Mouse (Mus musculus): ENCODE measurements around the gene Exd2. TPM values are rescaled to one million over a fixed set of nuclear protein-coding genes. Genes with fewer than 3 reads are reported as not detected.
"Not testable (repeated sequence)": the region's sequence is repeated elsewhere in the genome, so short reads cannot be mapped to it uniquely, and the experiment has no call there.

Exd2 gene
- polyA plus RNA-seq, 1 experiment from 2014 or later, result 51.5 TPM

GRCm38 (mm10) chr12:80453506-80453905, 9.4 kb upstream of the Exd2 start:
- H3K4me2 ChIP-seq, result no peak overlapping the region
- 90% methylated on average over 1 of the region's 1 CpGs for WGBS
- no peaks in the 10 kb centered on the region for H3K27me3 ChIP-seq
- no peaks in the 10 kb centered on the region for H3K9me3 ChIP-seq
- ATAC-seq (ENCODE audit: low FRiP score, low read depth), result no peak
- no peaks in the 10 kb centered on the region for H3K4me1 ChIP-seq (replicated peaks)
- H3K27ac ChIP-seq (replicated peaks), result no peak overlapping the region
- no peaks in the 10 kb centered on the region for H3K36me3 ChIP-seq
- no peak overlapping the region for H3K9ac ChIP-seq
- no peak overlapping the region for H3K4me3 ChIP-seq

- no peaks in the 10 kb centered on the region for H3K27me3 ChIP-seq
- H3K36me3 ChIP-seq, result no peaks in the 10 kb centered on the region
- H3K4me3 ChIP-seq, result no peak overlapping the region
- 64% methylated on average over 5 of the region's 5 CpGs for WGBS
- H3K4me2 ChIP-seq, result no peak overlapping the region
- no peaks in the 10 kb centered on the region for H3K4me1 ChIP-seq (replicated peaks)
- ATAC-seq (ENCODE audit: low FRiP score, low read depth), result no peak
- H3K9ac ChIP-seq, result no peak overlapping the region
- H3K9me3 ChIP-seq, result no peaks in the 10 kb centered on the region
- no peak overlapping the region for H3K27ac ChIP-seq (replicated peaks)
Observed at GRCm38 (mm10) chr12:80458033-80458432, 4.9 kb upstream of the Exd2 start.

- peak overlapping the region; percentile 71; the same call in 1 of the 2 replicates for H3K9ac ChIP-seq
- peak overlapping the region; percentile 91 for H3K4me2 ChIP-seq
- H3K36me3 ChIP-seq; ATAC-seq (ENCODE audit: low FRiP score, low read depth); H3K27me3 ChIP-seq; H3K9me3 ChIP-seq; H3K4me1 ChIP-seq (replicated peaks): not testable (repeated sequence)
- WGBS, result 8% methylated on average over 10 of the region's 10 CpGs
- H3K4me3 ChIP-seq, result peak overlapping the region; percentile 89
- H3K27ac ChIP-seq (replicated peaks), result peak overlapping the region; percentile 84
Observed at GRCm38 (mm10) chr12:80462292-80462896, 501 bp upstream of the Exd2 start.

GRCm38 (mm10) chr12:80463666-80464269, 873 bp downstream of the Exd2 start:
- Histone ChIP-seq H3K4me2 (peak overlapping the region; percentile 91), H3K27me3 (no peaks in the 10 kb centered on the region), H3K36me3 (no peaks in the 10 kb centered on the region), H3K4me3 (peak overlapping the region; percentile 89), H3K27ac (replicated peaks) (peak overlapping the region; percentile 84), H3K9me3 (no peaks in the 10 kb centered on the region), H3K4me1 (replicated peaks) (peaks cover 8% of the 10 kb centered on the region), H3K9ac (peak overlapping the region; percentile 71)
- ATAC-seq (ENCODE audit: low FRiP score, low read depth), result no peak
- WGBS, result 5% methylated on average over 17 of the region's 17 CpGs

GRCm38 (mm10) chr12:80470206-80470605, 7.3 kb downstream of the Exd2 start:
- Histone ChIP-seq H3K4me3 (no peak overlapping the region), H3K4me2 (no peak overlapping the region), H3K27ac (replicated peaks) (no peak overlapping the region), H3K27me3 (no peaks in the 10 kb centered on the region), H3K4me1 (replicated peaks) (no peaks in the 10 kb centered on the region), H3K9ac (no peak overlapping the region), H3K36me3 (no peaks in the 10 kb centered on the region), H3K9me3 (no peaks in the 10 kb centered on the region)
- 98% methylated on average over 2 of the region's 2 CpGs for WGBS
- no peak for ATAC-seq (ENCODE audit: low FRiP score, low read depth)

- H3K4me2 ChIP-seq, result no peak overlapping the region
- no peak for ATAC-seq (ENCODE audit: low FRiP score, low read depth)
- H3K27me3 ChIP-seq, result no peaks in the 10 kb centered on the region
- no peak overlapping the region for H3K27ac ChIP-seq (replicated peaks)
- H3K9ac ChIP-seq, result no peak overlapping the region
- H3K36me3 ChIP-seq, result no peaks in the 10 kb centered on the region
- H3K4me1 ChIP-seq (replicated peaks), result no peaks in the 10 kb centered on the region
- no peak overlapping the region for H3K4me3 ChIP-seq
- WGBS, result 87% methylated on average over 4 of the region's 4 CpGs
- H3K9me3 ChIP-seq, result no peaks in the 10 kb centered on the region
Observed at GRCm38 (mm10) chr12:80471926-80472325, 9.0 kb downstream of the Exd2 start.

- Histone ChIP-seq H3K36me3 (peaks cover 2% of the 10 kb centered on the region; the same call in 1 of the 2 replicates), H3K4me3 (no peak overlapping the region), H3K9ac (no peak overlapping the region), H3K4me2 (no peak overlapping the region), H3K4me1 (replicated peaks) (no peaks in the 10 kb centered on the region), H3K9me3 (no peaks in the 10 kb centered on the region), H3K27me3 (no peaks in the 10 kb centered on the region), H3K27ac (replicated peaks) (no peak overlapping the region)
- WGBS, result 80% methylated on average over 3 of the region's 3 CpGs
- no peak for ATAC-seq (ENCODE audit: low FRiP score, low read depth)
Observed at GRCm38 (mm10) chr12:80473731-80474130, 10.8 kb downstream of the Exd2 start.

GRCm38 (mm10) chr12:80479986-80480385, 17.1 kb downstream of the Exd2 start:
- no peaks in the 10 kb centered on the region for H3K4me1 ChIP-seq (replicated peaks)
- no peak overlapping the region for H3K9ac ChIP-seq
- no peak for ATAC-seq (ENCODE audit: low FRiP score, low read depth)
- no peak overlapping the region for H3K4me3 ChIP-seq
- H3K4me2 ChIP-seq, result no peak overlapping the region
- H3K27me3 ChIP-seq, result no peaks in the 10 kb centered on the region
- H3K27ac ChIP-seq (replicated peaks), result no peak overlapping the region
- peaks cover 24% of the 10 kb centered on the region for H3K36me3 ChIP-seq
- WGBS, result 91% methylated on average over 3 of the region's 3 CpGs
- no peaks in the 10 kb centered on the region for H3K9me3 ChIP-seq

- H3K4me1 ChIP-seq (replicated peaks), result no peaks in the 10 kb centered on the region
- 80% methylated on average over 3 of the region's 3 CpGs for WGBS
- H3K4me3 ChIP-seq, result no peak overlapping the region
- H3K4me2 ChIP-seq, result no peak overlapping the region
- no peak for ATAC-seq (ENCODE audit: low FRiP score, low read depth)
- no peak overlapping the region for H3K9ac ChIP-seq
- H3K27me3 ChIP-seq, result no peaks in the 10 kb centered on the region
- no peaks in the 10 kb centered on the region for H3K9me3 ChIP-seq
- no peak overlapping the region for H3K27ac ChIP-seq (replicated peaks)
- peaks cover 27% of the 10 kb centered on the region for H3K36me3 ChIP-seq
Observed at GRCm38 (mm10) chr12:80483397-80483796, 20.5 kb downstream of the Exd2 start.

GRCm38 (mm10) chr12:80493311-80493710, 30.4 kb downstream of the Exd2 start:
- no peak overlapping the region for H3K27ac ChIP-seq (replicated peaks)
- no peak overlapping the region for H3K9ac ChIP-seq
- H3K9me3 ChIP-seq, result no peaks in the 10 kb centered on the region
- no peaks in the 10 kb centered on the region for H3K4me1 ChIP-seq (replicated peaks)
- no peaks in the 10 kb centered on the region for H3K27me3 ChIP-seq
- H3K4me2 ChIP-seq, result no peak overlapping the region
- ATAC-seq (ENCODE audit: low FRiP score, low read depth), result no peak
- no peak overlapping the region for H3K4me3 ChIP-seq
- 94% methylated on average over 5 of the region's 5 CpGs for WGBS
- H3K36me3 ChIP-seq, result peaks cover 52% of the 10 kb centered on the region

GRCm38 (mm10) chr12:80495691-80496090, 32.8 kb downstream of the Exd2 start:
- Histone ChIP-seq H3K36me3 (peaks cover 35% of the 10 kb centered on the region), H3K4me2 (no peak overlapping the region), H3K9ac (no peak overlapping the region), H3K4me1 (replicated peaks) (no peaks in the 10 kb centered on the region), H3K27ac (replicated peaks) (no peak overlapping the region), H3K4me3 (no peak overlapping the region), H3K27me3 (no peaks in the 10 kb centered on the region), H3K9me3 (no peaks in the 10 kb centered on the region)
- WGBS, result 96% methylated on average over 1 of the region's 1 CpGs
- no peak for ATAC-seq (ENCODE audit: low FRiP score, low read depth)

GRCm38 (mm10) chr12:80498356-80498755, 35.5 kb downstream of the Exd2 start:
- peaks cover 16% of the 10 kb centered on the region for H3K36me3 ChIP-seq
- H3K4me1 ChIP-seq (replicated peaks), result no peaks in the 10 kb centered on the region
- no peak overlapping the region for H3K9ac ChIP-seq
- ATAC-seq (ENCODE audit: low FRiP score, low read depth), result no peak
- no peak overlapping the region for H3K4me2 ChIP-seq
- H3K9me3 ChIP-seq, result no peaks in the 10 kb centered on the region
- H3K27me3 ChIP-seq, result no peaks in the 10 kb centered on the region
- H3K27ac ChIP-seq (replicated peaks), result no peak overlapping the region
- WGBS, result 61% methylated on average over 4 of the region's 4 CpGs
- no peak overlapping the region for H3K4me3 ChIP-seq

- H3K9ac ChIP-seq, result no peak overlapping the region
- 61% methylated on average over 1 of the region's 1 CpGs for WGBS
- H3K4me2 ChIP-seq, result no peak overlapping the region
- no peak for ATAC-seq (ENCODE audit: low FRiP score, low read depth)
- no peaks in the 10 kb centered on the region for H3K9me3 ChIP-seq
- H3K4me3 ChIP-seq, result no peak overlapping the region
- 0 out of 2 replicates have a peak, but pooled peaks cover 10% of the 10 kb centered on the region for H3K36me3 ChIP-seq
- no peaks in the 10 kb centered on the region for H3K4me1 ChIP-seq (replicated peaks)
- no peaks in the 10 kb centered on the region for H3K27me3 ChIP-seq
- no peak overlapping the region for H3K27ac ChIP-seq (replicated peaks)
Observed at GRCm38 (mm10) chr12:80500506-80500905, 37.6 kb downstream of the Exd2 start.

All from hindbrain, embryonic 15.5 days (tissue).